Mouse (Mus musculus): ENCODE measurements around the gene Gm21885.

DNA sequence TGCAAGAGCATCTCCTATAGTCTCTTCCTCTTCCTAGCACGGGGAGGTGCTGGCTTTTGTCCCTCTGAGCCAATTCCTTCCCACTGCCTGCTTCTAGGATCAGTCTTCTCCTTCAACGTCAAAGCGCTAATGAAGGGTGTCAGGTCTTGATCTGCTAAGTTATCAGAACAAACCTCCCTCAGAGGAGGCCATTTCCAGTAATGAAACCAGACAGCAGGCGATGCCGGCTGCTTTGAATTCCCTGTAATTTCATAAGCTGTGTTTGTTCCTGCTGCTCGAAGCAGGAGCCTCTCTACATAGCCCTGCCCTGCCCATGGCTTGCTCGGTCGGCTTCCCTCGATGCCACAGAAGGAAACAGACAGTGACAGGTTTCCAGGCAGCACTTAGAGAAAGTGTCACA is 37.3 kb upstream of the Gm21885 start:
- TF ChIP-seq CTCF (IDR thresholded peaks at IDR 0.05; ENCODE audit: borderline replicate concordance, control insufficient read depth, extremely low read depth, insufficient read depth, low read length, poor library complexity) (no peak), POLR2A (IDR thresholded peaks at IDR 0.05; ENCODE audit: control insufficient read depth, extremely low read depth, insufficient read depth, low read length, poor library complexity) (no peak)
